Mouse (Mus musculus) lung, postnatal 0 days (tissue): ENCODE results near the gene Rfx1. TPM values are rescaled to one million over a fixed set of nuclear protein-coding genes. Genes with fewer than 3 reads are reported as not detected.

ENCODE experiments used
- ATAC-seq: fragments of 200-750 bp; cut with Nextera tagmentation; 2 replicates; pipeline ENCODE4 v1.8.0; 2017; ENCODE audit warnings: moderate library complexity
- DNase-seq: peaks from one replicate; pipeline ENCODE4 v3.0.0-alpha.2; 2016; ENCODE audit warnings: low spot score
- H3K27ac ChIP-seq: fragments of 300-500 bp; sonication (generic); 2 replicates; pipeline ENCODE4 v1.5.1; 2014; ENCODE audit warnings: antibody characterized with exemption, mild to moderate bottlenecking, low read length, mixed read lengths
- H3K27me3 ChIP-seq: fragments of 300-500 bp; sonication (generic); replicated peaks from 2 replicates; pipeline ENCODE4 v1.6.1; 2014; ENCODE audit warnings: low read length, mixed read lengths; ENCODE audit not compliant: insufficient read depth
- H3K36me3 ChIP-seq: fragments of 300-500 bp; sonication (generic); 2 replicates; pipeline ENCODE4 v1.6.1; 2014; ENCODE audit warnings: low read length, mixed read lengths; ENCODE audit not compliant: insufficient read depth
- H3K4me1 ChIP-seq: fragments of 300-500 bp; sonication (generic); 2 replicates; pipeline ENCODE4 v1.6.1; 2014; ENCODE audit warnings: antibody characterized with exemption, low read depth, low read length, mixed read lengths; ENCODE audit not compliant: insufficient read depth
- H3K4me2 ChIP-seq: fragments of 300-500 bp; sonication (generic); replicated peaks from 2 replicates; pipeline ENCODE4 v1.6.1; 2014; ENCODE audit warnings: low read depth, mild to moderate bottlenecking, low read length, moderate library complexity, mixed read lengths
- H3K4me3 ChIP-seq: fragments of 300-500 bp; sonication (generic); 2 replicates; pipeline ENCODE4 v1.5.1; 2014; ENCODE audit warnings: low read depth, low read length
- H3K9ac ChIP-seq: fragments of 300-500 bp; sonication (generic); replicated peaks from 2 replicates; pipeline ENCODE4 v1.6.1; 2014; ENCODE audit warnings: low read depth, mild to moderate bottlenecking
- H3K9me3 ChIP-seq: fragments of 300-500 bp; sonication (generic); 2 replicates; pipeline ENCODE4 v1.6.1; 2016; ENCODE audit warnings: low read length, mixed read lengths
- CTCF ChIP-seq: IDR thresholded peaks from 2 replicates; pipeline ENCODE4 v1.5.1; 2016; ENCODE audit warnings: antibody characterized with exemption, mild to moderate bottlenecking
- EP300 ChIP-seq: IDR thresholded peaks from 2 replicates; pipeline ENCODE4 v1.6.1; 2016; ENCODE audit warnings: antibody characterized with exemption, mild to moderate bottlenecking, control low read depth
- WGBS: fragments of 180-500 bp; shearing (Covaris S2); extraction: QIAGEN DNeasy Blood & Tissue Kit; methylation state at CpG from one replicate; pipeline ENCODE4 v1.1.7; 2014; 5-methylcytosine and 5-hydroxymethylcytosine counted together
- polyA plus RNA-seq: library from polyadenylated mRNA; unstranded; fragments of >200 nt; fragmentation: Nextera tagmentation; extraction: Ambion mirVana; gene quantifications from 2 replicates; pipeline ENCODE4 v1.2.1, GENCODE M21; 2015

Rfx1 gene
- polyA plus RNA-seq, 1 experiment from 2014 or later = 5.2 TPM

DNA sequence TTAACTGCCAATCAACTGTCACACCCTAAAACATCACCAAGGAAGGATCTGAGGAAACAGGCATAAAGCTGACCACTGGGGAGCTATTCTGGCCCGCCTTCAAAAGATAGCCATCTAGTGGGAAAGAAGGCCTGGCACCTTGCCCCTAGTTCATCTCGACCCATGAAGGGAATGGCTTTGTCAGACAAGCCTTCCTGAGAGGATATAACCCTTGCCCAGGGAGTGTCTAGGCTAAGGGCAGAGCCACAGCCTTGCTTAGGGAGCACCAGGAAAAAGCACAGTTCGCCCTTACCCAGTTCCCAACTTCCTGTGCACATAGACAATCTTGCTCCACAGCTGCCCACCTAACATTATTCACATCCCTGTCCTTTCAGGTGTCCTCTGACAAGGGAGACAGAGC, 37.0 kb downstream of the Rfx1 start:
- ATAC-seq = no peak
- TF ChIP-seq CTCF (no peak), EP300 (no peak)

DNA sequence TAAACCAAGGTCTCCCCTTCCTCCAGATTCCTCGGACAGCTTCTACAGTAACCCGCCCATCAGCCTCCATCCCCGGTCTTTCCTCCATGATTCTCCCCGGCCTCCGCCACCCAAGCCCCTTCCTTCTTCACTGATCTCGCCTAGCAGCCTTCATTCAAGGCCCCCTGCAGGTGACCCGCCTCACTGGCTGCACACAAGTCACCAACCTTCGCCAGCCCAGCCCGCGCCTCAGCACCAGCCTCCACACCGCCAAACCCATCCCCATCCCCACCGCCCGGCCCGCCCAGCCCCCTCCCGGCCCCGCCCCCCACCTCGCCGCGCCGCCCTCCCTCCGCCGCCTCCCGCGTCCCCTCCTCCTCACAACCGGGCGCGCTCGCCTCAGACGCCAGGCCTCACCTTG, 37.6 kb downstream of the Rfx1 start:
- DNase-seq (peak; percentile 68), ATAC-seq (peak; percentile 60)
- TF ChIP-seq EP300 = no peak
- peak; percentile 52 for TF ChIP-seq CTCF

More for the DNA sequence above, 37.0 kb downstream of the Rfx1 start:
- H3K27me3 ChIP-seq = no peaks in the 10 kb centered on the region
- WGBS = 39% methylated on average over 3 of the region's 3 CpGs
- H3K4me2 ChIP-seq = peak overlapping the region; percentile 71
- 0 out of 2 replicates have a peak, but pooled peaks cover 4% of the 10 kb centered on the region for H3K36me3 ChIP-seq
- H3K27ac ChIP-seq = peak overlapping the region; percentile 64; the same call in 1 of the 2 replicates
- H3K4me1 ChIP-seq = peaks cover 5% of the 10 kb centered on the region; the same call in 1 of the 2 replicates
- H3K9me3 ChIP-seq = no peaks in the 10 kb centered on the region
- peak; percentile 37 for DNase-seq
- H3K4me3 ChIP-seq = peak overlapping the region; percentile 74
- no peak overlapping the region for H3K9ac ChIP-seq

DNA sequence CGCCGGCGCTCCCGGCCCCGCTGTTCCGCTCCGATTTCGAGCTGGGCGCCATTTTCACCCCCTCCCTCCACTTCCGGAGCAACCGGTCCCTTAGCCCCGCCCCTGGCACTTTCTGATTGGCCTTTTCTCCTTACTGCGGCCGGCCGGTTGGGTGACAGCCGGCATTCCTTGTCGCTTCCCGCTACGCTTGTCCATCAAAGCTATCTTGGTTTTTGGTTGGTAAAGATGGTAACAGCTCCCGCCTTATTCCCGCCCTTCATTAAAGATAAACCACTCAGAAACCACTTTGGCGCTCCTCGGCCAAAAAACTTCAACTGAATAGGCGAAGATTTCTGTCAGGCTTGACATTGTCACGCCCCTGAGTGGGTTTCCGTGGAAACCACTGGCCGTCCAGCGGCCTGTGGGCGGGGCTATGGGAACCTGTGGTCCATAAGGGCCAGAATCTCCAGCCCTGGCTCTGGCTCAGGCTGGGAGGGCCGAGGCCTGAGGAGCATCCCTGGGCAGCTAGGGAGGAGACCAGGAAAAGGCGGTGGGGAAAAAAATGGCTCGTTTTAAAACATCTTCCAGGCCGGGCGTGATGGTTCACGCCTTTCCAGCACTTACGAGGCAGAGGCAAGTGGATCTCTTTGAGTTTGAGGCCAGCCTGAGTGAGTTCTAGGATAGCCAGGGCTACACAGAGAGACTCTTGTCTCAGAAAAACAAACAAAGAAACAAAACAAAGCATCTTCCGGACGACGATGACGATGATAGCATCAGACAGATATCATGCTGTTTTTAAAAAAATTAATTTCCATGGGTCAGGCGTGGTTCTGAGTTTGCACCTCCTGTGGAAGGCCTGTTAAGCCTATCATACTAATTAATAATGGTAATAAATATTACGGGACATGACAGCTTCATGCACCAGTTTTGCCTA, 38.3 kb downstream of the Rfx1 start, which contains the start of gene Dcaf15:
Gene Dcaf15 (minus strand): TSS at position 72 of the 913 bp plus-strand sequence.
- 6% methylated on average over 41 of the region's 42 CpGs for WGBS
- ATAC-seq (peak; percentile 97), DNase-seq (peak; percentile 99)
- H3K27ac ChIP-seq = peak within 1 kb of the TSS; percentile 64
- H3K36me3 ChIP-seq = no peaks in the 10 kb centered on the region
- TF ChIP-seq CTCF (no peak), EP300 (no peak)
- H3K4me2 ChIP-seq = peak within 1 kb of the TSS; percentile 71
- H3K9me3 ChIP-seq = no peaks in the 10 kb centered on the region
- peak within 1 kb of the TSS; percentile 77 for H3K9ac ChIP-seq
- peak within 1 kb of the TSS; percentile 74 for H3K4me3 ChIP-seq
- H3K4me1 ChIP-seq = peaks cover 5% of the 10 kb centered on the region; the same call in 1 of the 2 replicates
- H3K27me3 ChIP-seq = no peaks in the 10 kb centered on the region

More for the DNA sequence above, 37.6 kb downstream of the Rfx1 start:
- Histone ChIP-seq H3K4me1 (peaks cover 5% of the 10 kb centered on the region; the same call in 1 of the 2 replicates), H3K27me3 (no peaks in the 10 kb centered on the region), H3K27ac (peak overlapping the region; percentile 64), H3K4me3 (peak overlapping the region; percentile 74), H3K9ac (peak overlapping the region; percentile 77), H3K4me2 (peak overlapping the region; percentile 71), H3K9me3 (no peaks in the 10 kb centered on the region), H3K36me3 (0 out of 2 replicates have a peak, but pooled peaks cover 4% of the 10 kb centered on the region)
- WGBS = 2% methylated on average over 18 of the region's 29 CpGs

DNA sequence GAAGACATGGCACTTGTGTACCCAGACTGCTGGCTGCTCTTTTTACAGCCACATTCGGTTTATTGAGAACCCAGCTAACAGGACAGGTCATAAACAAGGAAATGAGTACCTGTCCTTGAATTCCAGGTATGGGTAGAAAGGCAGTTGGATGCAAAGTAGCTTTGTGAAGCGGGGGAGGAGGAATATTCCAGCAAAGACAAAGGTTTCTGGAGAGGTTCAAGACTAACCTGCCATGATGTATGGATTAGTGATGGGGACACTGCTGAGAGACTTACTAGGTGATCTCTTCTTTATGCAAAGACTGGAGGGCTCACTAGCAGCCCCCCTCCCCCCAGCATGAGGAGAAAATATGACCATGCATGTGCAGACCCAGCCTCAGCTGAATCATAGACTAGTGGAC, 39.0 kb downstream of the Rfx1 start:
- ATAC-seq (no peak), DNase-seq (no peak)
- Histone ChIP-seq H3K27me3 (no peaks in the 10 kb centered on the region), H3K27ac (no peak overlapping the region), H3K4me3 (no peak overlapping the region), H3K4me2 (no peak overlapping the region), H3K36me3 (no peaks in the 10 kb centered on the region), H3K4me1 (peaks cover 5% of the 10 kb centered on the region; the same call in 1 of the 2 replicates), H3K9me3 (no peaks in the 10 kb centered on the region), H3K9ac (no peak overlapping the region)
- no peak for TF ChIP-seq CTCF
- TF ChIP-seq EP300 = no peak
- 79% methylated on average over 2 of the region's 2 CpGs for WGBS

DNA sequence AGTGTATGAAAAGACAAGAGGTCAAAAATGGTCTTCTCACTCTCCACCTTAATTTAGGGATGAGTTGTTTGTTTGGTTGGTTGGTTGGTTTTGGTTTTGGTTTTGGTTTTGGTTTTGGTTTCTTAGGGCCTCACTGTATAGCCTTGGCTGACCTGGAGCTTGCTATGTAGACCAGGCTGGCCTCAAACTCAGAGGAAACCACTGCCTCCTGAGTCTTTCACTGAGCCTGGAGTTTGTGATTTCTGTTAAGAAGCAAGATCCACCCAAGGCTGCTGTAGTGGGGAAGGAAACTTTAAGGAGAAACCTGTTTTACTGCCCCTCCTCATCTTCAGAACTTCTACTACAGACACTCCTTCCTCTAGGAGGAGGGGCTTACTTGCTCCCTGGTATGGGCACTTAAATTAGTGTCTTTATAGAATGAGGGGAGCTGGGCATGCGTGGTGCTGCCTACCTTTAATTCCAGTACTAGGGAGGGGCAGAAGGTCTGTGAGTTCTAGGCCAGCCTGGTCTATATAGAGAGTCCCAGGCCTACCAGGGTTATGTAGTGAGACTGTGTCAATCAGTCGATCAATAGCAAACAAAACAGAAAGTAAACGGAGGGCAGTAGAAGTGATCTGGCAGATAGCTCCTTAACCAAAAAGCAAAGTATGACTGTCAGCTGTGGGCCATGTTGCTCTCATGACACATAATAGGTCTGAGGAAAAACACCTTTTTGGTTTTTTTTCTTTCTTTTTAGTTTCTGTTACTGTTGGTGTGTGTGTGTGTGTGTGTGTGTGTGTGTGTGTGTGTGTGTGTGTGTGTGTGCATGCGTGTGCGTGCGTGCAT, 39.8 kb downstream of the Rfx1 start:
- no peak overlapping the region for H3K9ac ChIP-seq
- ATAC-seq = no peak

DNA sequence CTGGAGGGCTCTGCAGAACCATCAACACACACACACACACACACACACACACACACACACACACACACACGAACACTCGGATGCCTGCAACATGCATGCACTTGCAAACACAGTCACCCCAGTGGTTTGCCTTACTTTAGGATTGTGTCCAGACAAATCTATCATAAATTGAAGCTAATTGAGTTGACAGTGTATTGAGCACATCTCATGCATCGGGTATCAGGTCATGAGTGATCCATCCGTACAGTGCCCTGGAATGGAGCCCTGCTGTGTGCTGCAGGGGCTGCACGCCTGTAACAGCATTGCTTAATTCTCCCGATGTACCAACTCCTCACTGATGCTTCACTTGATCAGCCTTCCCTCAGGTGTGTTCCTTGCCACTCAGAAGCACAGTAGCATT, 49.0 kb downstream of the Rfx1 start:
- Histone ChIP-seq H3K36me3 (no peaks in the 10 kb centered on the region), H3K4me1 (no peaks in the 10 kb centered on the region), H3K27ac (no peak overlapping the region), H3K4me2 (no peak overlapping the region), H3K9ac (no peak overlapping the region), H3K27me3 (no peaks in the 10 kb centered on the region), H3K4me3 (no peak overlapping the region), H3K9me3 (no peaks in the 10 kb centered on the region)
- ATAC-seq (no peak), DNase-seq (no peak)
- 88% methylated on average over 6 of the region's 6 CpGs for WGBS
- TF ChIP-seq EP300 (no peak), CTCF (no peak)

More for the DNA sequence above, 39.8 kb downstream of the Rfx1 start:
- H3K36me3 ChIP-seq = no peaks in the 10 kb centered on the region
- 87% methylated on average over 6 of the region's 6 CpGs for WGBS
- TF ChIP-seq EP300 (no peak), CTCF (no peak)
- no peaks in the 10 kb centered on the region for H3K9me3 ChIP-seq
- H3K4me1 ChIP-seq = peaks cover 5% of the 10 kb centered on the region; the same call in 1 of the 2 replicates
- no peak overlapping the region for H3K4me3 ChIP-seq
- DNase-seq = no peak
- no peak overlapping the region for H3K27ac ChIP-seq
- no peak overlapping the region for H3K4me2 ChIP-seq
- H3K27me3 ChIP-seq = no peaks in the 10 kb centered on the region
